Mouse (Mus musculus) thymus, adult 2 months (tissue): ENCODE measurements at regions not wholly inside any gene's neighbourhood (a gene's known extent, or its start where the extent isn't known, plus 50 kb on each side); places are given as distances from the start of the nearest gene placed in this dataset.

ENCODE experiments used
- CTCF ChIP-seq: fragments of 200-500 bp; IDR thresholded peaks from 2 replicates; pipeline ENCODE4 v1.5.1; 2012; ENCODE audit warnings: mild to moderate bottlenecking, control low read depth, low read length, moderate library complexity, borderline replicate concordance; ENCODE audit not compliant: control insufficient read depth, poor library complexity, insufficient read depth; ENCODE audit errors: extremely low read depth
- POLR2A ChIP-seq: fragments of 200-500 bp; IDR thresholded peaks from 2 replicates; pipeline ENCODE4 v1.6.1; 2012; ENCODE audit warnings: mild to moderate bottlenecking, low read length, control low read depth, moderate library complexity; ENCODE audit not compliant: control insufficient read depth, poor library complexity, insufficient read depth; ENCODE audit errors: extremely low read depth

- no peak for TF ChIP-seq CTCF
- TF ChIP-seq POLR2A, result no peak
These were observed 242.5 kb downstream of the 3110018I06Rik start for GRCm38 (mm10) chr12:107730940-107731339.
